Mouse (Mus musculus) mesoderm, embryonic 11.5 days (tissue): ENCODE results near the gene Lrrc8d.
A peak's percentile ranks its signal among the peaks of the same experiment; 100 is the strongest.

Source experiments
- DNase-seq: peaks from one replicate; pipeline ENCODE4 v3.0.0-alpha.2; 2012; ENCODE audit warnings: low read depth, low spot score

Gene Lrrc8d

GRCm38 (mm10) chr5:105813974-105814373 is 114.2 kb downstream of the Lrrc8d start:
- no peak for DNase-seq

GRCm38 (mm10) chr5:105816118-105816517 is 116.3 kb downstream of the Lrrc8d start:
- no peak for DNase-seq

DNA sequence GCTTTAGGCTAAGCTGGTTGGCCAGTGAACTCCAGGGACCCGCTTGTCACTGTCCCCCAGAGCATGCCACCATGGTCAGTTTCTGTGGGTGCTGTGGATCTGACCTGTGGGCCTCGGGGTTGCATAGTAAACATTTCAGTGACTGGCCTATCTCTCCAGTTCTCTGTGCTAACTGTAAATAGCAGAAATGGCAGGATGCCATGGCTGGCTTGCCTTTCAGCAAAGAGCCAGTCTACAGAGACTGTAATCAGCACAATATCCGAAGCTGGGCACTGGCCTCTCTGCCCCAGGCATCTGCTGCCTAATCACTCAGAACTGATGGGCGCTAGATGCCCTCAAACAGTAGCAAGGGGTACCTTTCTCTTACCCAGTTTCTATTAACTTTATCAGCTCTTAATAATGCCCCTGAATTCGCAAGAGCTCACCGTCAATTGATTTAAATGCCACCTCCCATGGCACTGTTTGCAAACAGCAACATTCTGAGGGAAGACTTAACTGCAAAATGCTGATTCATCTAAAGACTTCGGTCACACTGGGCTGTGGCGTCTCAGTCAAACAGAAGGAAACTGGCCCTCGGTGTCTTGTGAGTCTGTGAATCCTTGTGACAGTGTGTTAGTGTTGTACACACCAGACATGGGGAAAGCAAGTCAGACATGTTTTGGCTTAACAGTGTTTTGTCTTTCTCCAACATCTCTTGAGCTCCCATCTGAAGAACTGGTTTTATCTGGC is 117.6 kb downstream of the Lrrc8d start:
- no peak for DNase-seq

- no peak for DNase-seq
Observed at GRCm38 (mm10) chr5:105818411-105818810, 118.6 kb downstream of the Lrrc8d start.

DNA sequence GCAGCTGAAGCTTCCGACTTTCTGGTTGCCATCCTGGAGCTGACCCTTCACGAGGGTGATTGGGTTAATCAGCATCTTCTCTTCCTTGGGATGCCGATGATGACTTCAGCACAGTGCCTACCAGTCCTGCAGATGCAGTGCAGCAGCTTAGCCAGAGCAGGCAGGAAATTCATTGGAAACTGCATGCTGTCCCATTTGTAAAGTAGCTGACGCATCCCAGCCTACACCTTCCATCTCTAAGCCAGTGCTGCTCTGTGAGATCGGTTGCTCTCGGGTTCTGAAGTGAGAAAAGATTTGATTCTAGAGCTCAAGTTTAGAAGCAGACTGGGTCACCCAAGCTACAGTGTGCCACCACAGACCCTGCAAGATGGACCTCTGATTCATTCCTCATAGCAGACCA is 121.6 kb downstream of the Lrrc8d start:
- DNase-seq, result no peak

- peak; percentile 48 for DNase-seq
Observed at GRCm38 (mm10) chr5:105822521-105823498, 123.0 kb downstream of the Lrrc8d start.

DNA sequence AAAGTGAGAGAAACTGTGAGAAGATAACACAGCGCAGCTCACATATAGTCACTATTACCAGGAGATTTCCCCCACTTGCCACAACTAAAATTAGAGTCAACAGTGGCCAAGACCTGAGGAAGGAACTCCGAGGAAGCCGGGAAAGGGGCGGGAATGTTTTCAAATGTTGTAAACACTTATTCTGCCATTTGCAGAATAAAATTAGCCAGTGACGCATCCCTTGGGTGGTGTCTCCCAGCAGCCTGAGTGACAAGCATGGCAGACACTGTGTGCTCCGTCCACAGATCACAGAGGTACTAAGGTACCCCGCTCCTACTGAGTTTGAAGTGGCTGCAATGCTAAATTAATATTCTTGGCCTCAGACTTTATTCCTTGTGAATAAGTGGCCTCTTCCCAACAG is 124.5 kb downstream of the Lrrc8d start:
- no peak for DNase-seq

- DNase-seq, result no peak
Observed at GRCm38 (mm10) chr5:105824827-105825226, 125.1 kb downstream of the Lrrc8d start.

DNA sequence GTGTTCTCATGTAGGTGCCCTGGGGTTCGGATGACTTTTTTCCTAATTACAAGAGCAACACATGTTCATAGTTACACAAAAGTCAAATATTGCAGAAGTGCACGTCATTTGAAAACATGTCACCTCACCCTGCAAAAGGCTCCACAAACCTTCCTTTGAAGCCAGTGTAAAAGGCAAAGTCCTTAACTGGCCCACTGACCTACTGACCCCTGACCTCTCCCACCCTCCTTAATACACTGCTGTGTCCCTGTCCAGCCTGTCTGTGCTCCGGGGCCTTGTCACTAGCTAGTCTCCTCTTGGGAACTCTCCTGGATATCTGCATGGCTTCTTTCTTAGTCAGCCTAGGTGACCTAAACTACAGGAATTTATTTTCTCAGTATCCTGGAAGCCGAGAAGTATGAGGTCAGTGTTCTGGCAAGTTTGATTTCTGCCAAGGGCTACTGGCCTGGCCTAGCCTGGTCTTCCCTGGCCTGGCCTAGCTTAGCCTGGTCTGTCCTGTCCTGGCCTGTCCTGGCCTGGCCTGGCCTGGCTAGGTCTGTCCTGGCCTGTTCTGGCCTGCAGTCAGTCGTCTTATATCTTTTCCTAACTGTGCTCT is 127.2 kb downstream of the Lrrc8d start:
- no peak for DNase-seq

DNA sequence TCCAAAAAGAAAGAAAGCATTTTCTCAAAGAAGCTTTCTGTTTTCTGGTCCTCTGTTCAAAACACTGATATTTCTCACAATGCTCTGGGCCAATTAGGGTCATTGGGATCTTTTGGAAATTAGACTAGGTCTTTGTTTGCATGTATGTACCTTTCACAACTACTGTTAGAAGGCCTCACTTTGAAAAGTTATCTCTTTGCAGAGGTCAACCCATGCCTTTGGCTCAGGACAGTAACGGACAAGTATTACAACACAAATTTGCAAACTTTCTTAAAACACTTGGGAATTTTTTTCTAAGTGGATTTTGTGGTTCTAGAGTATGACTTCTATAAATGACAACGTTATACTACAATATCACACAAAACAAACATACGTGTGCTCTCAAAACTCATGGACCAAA is 128.3 kb downstream of the Lrrc8d start:
- DNase-seq, result no peak

GRCm38 (mm10) chr5:105829008-105829586 is 129.3 kb downstream of the Lrrc8d start:
- no peak for DNase-seq

GRCm38 (mm10) chr5:105832140-105832539 is 132.4 kb downstream of the Lrrc8d start:
- DNase-seq, result peak; percentile 18

DNA sequence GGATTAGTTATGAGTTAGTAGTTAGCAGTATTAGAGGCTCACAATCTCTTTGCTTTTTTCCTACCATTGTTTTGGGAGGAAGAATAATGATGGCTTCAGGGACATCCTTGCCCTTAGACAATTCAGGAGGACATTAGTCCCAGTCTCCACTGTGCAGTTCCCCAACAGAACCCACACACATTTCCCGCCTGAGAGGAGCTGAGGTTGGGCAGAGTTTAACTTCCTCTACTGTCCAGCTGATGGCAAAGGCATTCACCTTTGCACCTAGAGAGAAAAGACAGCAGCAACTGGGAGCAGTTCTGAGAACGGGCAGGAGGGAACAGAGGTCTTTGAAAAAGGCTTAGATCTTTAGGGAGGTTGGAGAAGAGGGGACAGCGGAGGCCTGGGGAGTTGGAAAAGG is 134.2 kb downstream of the Lrrc8d start:
- DNase-seq, result no peak

DNA sequence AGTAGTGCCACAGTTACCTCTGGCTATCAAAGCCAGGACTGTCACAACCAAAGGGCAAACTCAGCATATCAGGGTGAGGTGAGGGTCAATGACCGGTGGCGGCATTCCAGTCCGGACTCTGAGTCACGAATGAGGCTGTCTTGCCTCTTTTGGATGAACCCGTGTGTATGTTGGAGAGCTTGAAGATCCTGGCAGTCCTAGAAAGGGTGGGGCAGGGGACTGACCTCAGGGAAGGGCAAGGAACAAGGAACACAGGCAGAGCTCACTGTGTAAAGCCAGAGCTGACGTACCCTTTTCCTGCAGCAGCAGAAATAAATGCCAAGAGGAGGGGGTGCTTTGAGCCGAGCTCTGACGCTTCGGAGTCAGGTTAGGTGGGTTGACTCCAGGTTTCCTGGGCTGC is 136.2 kb downstream of the Lrrc8d start:
- DNase-seq, result no peak

DNA sequence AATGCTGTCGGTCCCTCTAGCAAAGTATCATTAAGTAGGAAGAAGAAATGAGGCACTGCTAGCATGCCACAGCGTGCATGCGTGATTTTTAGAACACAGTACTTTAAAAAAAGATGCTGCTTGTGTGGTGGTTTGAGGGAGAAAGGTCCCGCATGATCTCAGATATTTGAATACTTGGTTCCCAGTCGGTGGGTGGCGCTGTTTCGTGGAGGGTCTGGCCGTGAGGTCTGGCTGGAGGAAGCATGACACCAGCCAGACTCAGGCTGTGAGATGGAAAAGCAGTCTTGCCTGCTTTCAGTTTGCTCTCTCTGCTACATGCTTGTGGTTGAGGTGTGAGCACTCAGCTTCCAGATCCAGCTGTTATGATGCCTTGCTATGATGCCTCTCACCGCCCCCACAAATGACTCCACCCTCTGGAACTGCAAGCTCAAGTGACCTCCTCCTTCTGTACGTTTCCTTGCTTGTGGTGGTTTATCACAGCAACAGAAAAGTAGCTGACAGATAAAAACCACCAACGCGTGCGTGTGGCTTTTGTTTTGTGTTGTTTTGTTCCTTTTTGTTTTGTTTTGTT is 140.1 kb downstream of the Lrrc8d start:
- no peak for DNase-seq

GRCm38 (mm10) chr5:105844044-105844753 is 144.4 kb downstream of the Lrrc8d start:
- no peak for DNase-seq

DNA sequence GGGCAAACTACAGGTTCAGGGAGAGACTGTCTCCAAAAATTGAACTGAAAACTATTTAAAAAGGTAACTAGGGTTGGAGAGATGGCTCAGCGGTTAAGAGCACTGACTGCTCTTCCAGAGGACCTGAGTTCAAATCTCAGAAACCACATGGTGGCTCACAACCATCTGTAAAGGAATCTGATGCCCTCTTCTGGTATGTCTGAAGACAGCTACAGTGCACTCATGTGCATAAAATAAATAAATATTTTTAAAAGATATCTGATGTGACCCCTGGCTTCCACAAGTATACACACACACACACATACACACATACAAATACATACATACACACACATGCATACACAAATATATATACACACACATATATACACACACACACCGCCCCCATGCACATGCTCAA is 145.3 kb downstream of the Lrrc8d start:
- no peak for DNase-seq

GRCm38 (mm10) chr5:105847726-105848125 is 148.0 kb downstream of the Lrrc8d start:
- DNase-seq, result no peak

- DNase-seq, result no peak
Observed at GRCm38 (mm10) chr5:105849222-105849621, 149.5 kb downstream of the Lrrc8d start.

DNA sequence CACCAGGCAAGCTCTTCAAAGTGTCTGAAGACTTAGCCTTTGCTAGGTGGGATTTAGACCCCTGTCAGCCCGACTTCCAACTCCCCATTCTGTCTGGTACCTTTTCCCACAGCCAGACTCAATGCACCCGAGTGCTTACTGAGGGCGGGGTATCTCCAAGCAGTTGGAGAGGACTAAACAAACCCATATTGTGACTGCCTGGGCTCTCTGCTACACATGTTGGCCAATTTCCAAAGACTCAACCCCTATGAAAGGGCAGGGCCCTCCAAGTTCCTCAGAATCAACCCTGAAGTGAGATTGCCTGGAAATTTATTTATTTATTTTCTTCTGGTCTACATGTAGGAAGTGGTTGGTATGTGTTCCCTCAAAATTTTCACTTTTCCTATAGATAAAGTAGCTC is 149.9 kb downstream of the Lrrc8d start:
- DNase-seq, result no peak

- no peak for DNase-seq
Observed at GRCm38 (mm10) chr5:105853271-105853670, 153.5 kb downstream of the Lrrc8d start.
